Mouse (Mus musculus): ENCODE data around the gene Clec2e.

DNA sequence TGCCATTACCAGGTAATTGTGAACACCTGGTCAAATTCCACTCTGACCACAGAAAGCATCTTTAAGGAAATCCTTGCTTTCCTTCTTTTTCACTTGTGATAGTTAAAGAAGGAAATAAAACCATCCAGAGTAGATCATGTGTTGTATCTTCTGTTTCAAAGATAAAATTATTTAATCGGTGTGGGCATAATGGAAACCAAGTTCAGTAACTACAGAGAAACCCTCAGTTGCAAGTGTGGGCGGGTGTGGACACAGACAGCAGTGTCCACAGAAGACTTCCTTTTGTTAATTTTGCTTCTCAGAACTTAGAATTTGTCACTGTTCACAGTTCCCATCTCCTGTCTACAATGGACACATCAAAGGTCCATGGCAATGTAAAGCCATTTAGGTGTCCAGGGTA, 55.1 kb downstream of the Clec2e start, which contains the start of gene Klrb1f:
- TF ChIP-seq CTCF (conservative IDR thresholded peaks at IDR 0.05; ENCODE audit: low read length) = no peak
- TF ChIP-seq POU5F1 (IDR thresholded peaks at IDR 0.05; ENCODE audit: borderline replicate concordance, low read length) = no peak

Measured in E14TG2a.4 (cell line).